Mouse (Mus musculus): Measurements from ENCODE around the gene Tmc1.

GRCm38 (mm10) chr19:20847476-20848073 lies 106.4 kb downstream of the Tmc1 start:
- TF ChIP-seq E2F4 (IDR thresholded peaks at IDR 0.05; ENCODE audit: insufficient replicate concordance, low read depth, low read length), result no peak
- no peak for TF ChIP-seq KAT2A (IDR thresholded peaks at IDR 0.05; ENCODE audit: insufficient replicate concordance, low read length)
- TF ChIP-seq MAX (IDR thresholded peaks at IDR 0.05; ENCODE audit: low read length), result no peak

Measured in CH12.LX (cell line).